Mouse (Mus musculus): ENCODE measurements around the gene Stk24. TPM values are rescaled to one million over a fixed set of nuclear protein-coding genes. Genes with fewer than 3 reads are reported as not detected.
A peak's percentile ranks its signal among the peaks of the same experiment; 100 is the strongest.

Stk24 gene
- polyA plus RNA-seq, 1 experiment from 2014 or later, result 49.3 TPM

GRCm38 (mm10) chr14:121267801-121268200 is 112.0 kb downstream of the Stk24 start:
- Histone ChIP-seq H3K9ac (ENCODE audit: low read length) (no peak overlapping the region), H3K27me3 (replicated peaks; ENCODE audit: control insufficient read depth, insufficient read depth, low read length) (no peaks in the 10 kb centered on the region), H3K4me1 (replicated peaks; ENCODE audit: control insufficient read depth, insufficient read depth, low read length) (peaks cover 7% of the 10 kb centered on the region; the same call in 1 of the 2 replicates), H3K4me3 (ENCODE audit: low read depth, low read length) (no peak overlapping the region), H3K27ac (ENCODE audit: low read depth) (no peak overlapping the region), H3K4me2 (ENCODE audit: low read length) (no peak overlapping the region), H3K9me3 (ENCODE audit: control insufficient read depth, low read length) (no peaks in the 10 kb centered on the region), H3K36me3 (ENCODE audit: control insufficient read depth, insufficient read depth, low read length) (peaks cover 52% of the 10 kb centered on the region)
- ATAC-seq (replicated peaks; ENCODE audit: low FRiP score, low TSS enrichment, low read depth) (no peak), DNase-seq (ENCODE audit: low spot score) (no peak)
- WGBS, result 91% methylated on average over 8 of the region's 8 CpGs

GRCm38 (mm10) chr14:121264453-121264852 is 115.4 kb downstream of the Stk24 start:
- DNase-seq (ENCODE audit: low spot score), result no peak
- 54% methylated on average over 6 of the region's 6 CpGs for whole genome bisulfite sequencing
- Histone ChIP-seq H3K9me3 (ENCODE audit: control insufficient read depth, low read length) (no peaks in the 10 kb centered on the region), H3K27ac (ENCODE audit: low read depth) (no peak overlapping the region), H3K36me3 (ENCODE audit: control insufficient read depth, insufficient read depth, low read length) (peaks cover 22% of the 10 kb centered on the region), H3K4me1 (replicated peaks; ENCODE audit: control insufficient read depth, insufficient read depth, low read length) (peaks cover 7% of the 10 kb centered on the region; the same call in 1 of the 2 replicates), H3K9ac (ENCODE audit: low read length) (no peak overlapping the region), H3K4me3 (ENCODE audit: low read depth, low read length) (no peak overlapping the region), H3K27me3 (replicated peaks; ENCODE audit: control insufficient read depth, insufficient read depth, low read length) (no peaks in the 10 kb centered on the region), H3K4me2 (ENCODE audit: low read length) (no peak overlapping the region)
- ATAC-seq (replicated peaks; ENCODE audit: low FRiP score, low TSS enrichment, low read depth), result no peak

- Histone ChIP-seq H3K4me3 (ENCODE audit: low read depth, low read length) (no peak overlapping the region), H3K27ac (ENCODE audit: low read depth) (no peak overlapping the region), H3K9ac (ENCODE audit: low read length) (no peak overlapping the region), H3K27me3 (replicated peaks; ENCODE audit: control insufficient read depth, insufficient read depth, low read length) (no peaks in the 10 kb centered on the region), H3K36me3 (ENCODE audit: control insufficient read depth, insufficient read depth, low read length) (peaks cover 21% of the 10 kb centered on the region), H3K4me1 (replicated peaks; ENCODE audit: control insufficient read depth, insufficient read depth, low read length) (peaks cover 7% of the 10 kb centered on the region; the same call in 1 of the 2 replicates), H3K9me3 (ENCODE audit: control insufficient read depth, low read length) (no peaks in the 10 kb centered on the region), H3K4me2 (ENCODE audit: low read length) (no peak overlapping the region)
- WGBS, result 64% methylated on average over 2 of the region's 2 CpGs
- ATAC-seq (replicated peaks; ENCODE audit: low FRiP score, low TSS enrichment, low read depth) (no peak), DNase-seq (ENCODE audit: low spot score) (no peak)
Observed at GRCm38 (mm10) chr14:121263912-121264311, 115.9 kb downstream of the Stk24 start.

GRCm38 (mm10) chr14:121262606-121263005 is 117.2 kb downstream of the Stk24 start:
- Histone ChIP-seq H3K4me2 (ENCODE audit: low read length) (no peak overlapping the region), H3K4me1 (replicated peaks; ENCODE audit: control insufficient read depth, insufficient read depth, low read length) (peaks cover 7% of the 10 kb centered on the region; the same call in 1 of the 2 replicates), H3K27me3 (replicated peaks; ENCODE audit: control insufficient read depth, insufficient read depth, low read length) (no peaks in the 10 kb centered on the region), H3K9ac (ENCODE audit: low read length) (no peak overlapping the region), H3K9me3 (ENCODE audit: control insufficient read depth, low read length) (no peaks in the 10 kb centered on the region), H3K36me3 (ENCODE audit: control insufficient read depth, insufficient read depth, low read length) (peaks cover 24% of the 10 kb centered on the region), H3K27ac (ENCODE audit: low read depth) (no peak overlapping the region), H3K4me3 (ENCODE audit: low read depth, low read length) (no peak overlapping the region)
- ATAC-seq (replicated peaks; ENCODE audit: low FRiP score, low TSS enrichment, low read depth) (no peak), DNase-seq (ENCODE audit: low spot score) (no peak)
- WGBS, result 56% methylated on average over 4 of the region's 4 CpGs

- Histone ChIP-seq H3K9ac (ENCODE audit: low read length) (no peak overlapping the region), H3K27ac (ENCODE audit: low read depth) (no peak overlapping the region), H3K9me3 (ENCODE audit: control insufficient read depth, low read length) (no peaks in the 10 kb centered on the region), H3K36me3 (ENCODE audit: control insufficient read depth, insufficient read depth, low read length) (peaks cover 32% of the 10 kb centered on the region), H3K4me2 (ENCODE audit: low read length) (no peak overlapping the region), H3K4me3 (ENCODE audit: low read depth, low read length) (no peak overlapping the region), H3K4me1 (replicated peaks; ENCODE audit: control insufficient read depth, insufficient read depth, low read length) (peaks cover 7% of the 10 kb centered on the region; the same call in 1 of the 2 replicates), H3K27me3 (replicated peaks; ENCODE audit: control insufficient read depth, insufficient read depth, low read length) (no peaks in the 10 kb centered on the region)
- ATAC-seq (replicated peaks; ENCODE audit: low FRiP score, low TSS enrichment, low read depth) (no peak), DNase-seq (ENCODE audit: low spot score) (no peak)
- 71% methylated on average over 5 of the region's 5 CpGs for WGBS
Observed at GRCm38 (mm10) chr14:121261229-121261879, 118.5 kb downstream of the Stk24 start.

GRCm38 (mm10) chr14:121259789-121260188 is 120.0 kb downstream of the Stk24 start:
- Histone ChIP-seq H3K9me3 (ENCODE audit: control insufficient read depth, low read length) (no peaks in the 10 kb centered on the region), H3K4me1 (replicated peaks; ENCODE audit: control insufficient read depth, insufficient read depth, low read length) (peaks cover 2% of the 10 kb centered on the region; the same call in 1 of the 2 replicates), H3K27me3 (replicated peaks; ENCODE audit: control insufficient read depth, insufficient read depth, low read length) (no peaks in the 10 kb centered on the region), H3K27ac (ENCODE audit: low read depth) (no peak overlapping the region), H3K4me2 (ENCODE audit: low read length) (no peak overlapping the region), H3K9ac (ENCODE audit: low read length) (no peak overlapping the region), H3K4me3 (ENCODE audit: low read depth, low read length) (no peak overlapping the region), H3K36me3 (ENCODE audit: control insufficient read depth, insufficient read depth, low read length) (peaks cover 43% of the 10 kb centered on the region)
- DNase-seq (ENCODE audit: low spot score) (peak; percentile 73), ATAC-seq (replicated peaks; ENCODE audit: low FRiP score, low TSS enrichment, low read depth) (no peak)
- 66% methylated on average over 7 of the region's 7 CpGs for WGBS

GRCm38 (mm10) chr14:121259332-121259731 is 120.5 kb downstream of the Stk24 start:
- H3K9ac ChIP-seq (ENCODE audit: low read length), result no peak overlapping the region
- H3K4me3 ChIP-seq (ENCODE audit: low read depth, low read length), result no peak overlapping the region
- WGBS, result 85% methylated on average over 11 of the region's 11 CpGs
- H3K9me3 ChIP-seq (ENCODE audit: control insufficient read depth, low read length), result no peaks in the 10 kb centered on the region
- DNase-seq (ENCODE audit: low spot score) (no peak), ATAC-seq (replicated peaks; ENCODE audit: low FRiP score, low TSS enrichment, low read depth) (no peak)
- H3K27me3 ChIP-seq (replicated peaks; ENCODE audit: control insufficient read depth, insufficient read depth, low read length), result no peaks in the 10 kb centered on the region
- H3K4me2 ChIP-seq (ENCODE audit: low read length), result no peak overlapping the region
- H3K36me3 ChIP-seq (ENCODE audit: control insufficient read depth, insufficient read depth, low read length), result peaks cover 47% of the 10 kb centered on the region
- H3K4me1 ChIP-seq (replicated peaks; ENCODE audit: control insufficient read depth, insufficient read depth, low read length), result no peaks in the 10 kb centered on the region; the same call in 1 of the 2 replicates
- no peak overlapping the region for H3K27ac ChIP-seq (ENCODE audit: low read depth)

GRCm38 (mm10) chr14:121256896-121257295 is 122.9 kb downstream of the Stk24 start:
- 87% methylated on average over 7 of the region's 7 CpGs for WGBS

GRCm38 (mm10) chr14:121255469-121255868 is 124.3 kb downstream of the Stk24 start:
- no peak overlapping the region for H3K4me3 ChIP-seq (ENCODE audit: low read depth, low read length)
- 86% methylated on average over 13 of the region's 13 CpGs for WGBS
- H3K4me2 ChIP-seq (ENCODE audit: low read length), result no peak overlapping the region
- no peak overlapping the region for H3K27ac ChIP-seq (ENCODE audit: low read depth)
- no peak overlapping the region for H3K9ac ChIP-seq (ENCODE audit: low read length)
- no peaks in the 10 kb centered on the region for H3K27me3 ChIP-seq (replicated peaks; ENCODE audit: control insufficient read depth, insufficient read depth, low read length)
- no peak for ATAC-seq (replicated peaks; ENCODE audit: low FRiP score, low TSS enrichment, low read depth)
- no peaks in the 10 kb centered on the region for H3K9me3 ChIP-seq (ENCODE audit: control insufficient read depth, low read length)
- H3K36me3 ChIP-seq (ENCODE audit: control insufficient read depth, insufficient read depth, low read length), result peaks cover 50% of the 10 kb centered on the region
- no peak for DNase-seq (ENCODE audit: low spot score)
- H3K4me1 ChIP-seq (replicated peaks; ENCODE audit: control insufficient read depth, insufficient read depth, low read length), result no peaks in the 10 kb centered on the region

More at GRCm38 (mm10) chr14:121256896-121257295, 122.9 kb downstream of the Stk24 start:
- DNase-seq (ENCODE audit: low spot score) (no peak), ATAC-seq (replicated peaks; ENCODE audit: low FRiP score, low TSS enrichment, low read depth) (no peak)
- H3K4me2 ChIP-seq (ENCODE audit: low read length), result no peak overlapping the region
- no peak overlapping the region for H3K4me3 ChIP-seq (ENCODE audit: low read depth, low read length)
- H3K36me3 ChIP-seq (ENCODE audit: control insufficient read depth, insufficient read depth, low read length), result peaks cover 44% of the 10 kb centered on the region
- no peaks in the 10 kb centered on the region for H3K9me3 ChIP-seq (ENCODE audit: control insufficient read depth, low read length)
- no peak overlapping the region for H3K27ac ChIP-seq (ENCODE audit: low read depth)
- H3K27me3 ChIP-seq (replicated peaks; ENCODE audit: control insufficient read depth, insufficient read depth, low read length), result no peaks in the 10 kb centered on the region
- no peaks in the 10 kb centered on the region for H3K4me1 ChIP-seq (replicated peaks; ENCODE audit: control insufficient read depth, insufficient read depth, low read length)
- H3K9ac ChIP-seq (ENCODE audit: low read length), result no peak overlapping the region
